Comparison of ENCODE assay signal across 16 mouse cellular contexts in the genomic region with DNA sequence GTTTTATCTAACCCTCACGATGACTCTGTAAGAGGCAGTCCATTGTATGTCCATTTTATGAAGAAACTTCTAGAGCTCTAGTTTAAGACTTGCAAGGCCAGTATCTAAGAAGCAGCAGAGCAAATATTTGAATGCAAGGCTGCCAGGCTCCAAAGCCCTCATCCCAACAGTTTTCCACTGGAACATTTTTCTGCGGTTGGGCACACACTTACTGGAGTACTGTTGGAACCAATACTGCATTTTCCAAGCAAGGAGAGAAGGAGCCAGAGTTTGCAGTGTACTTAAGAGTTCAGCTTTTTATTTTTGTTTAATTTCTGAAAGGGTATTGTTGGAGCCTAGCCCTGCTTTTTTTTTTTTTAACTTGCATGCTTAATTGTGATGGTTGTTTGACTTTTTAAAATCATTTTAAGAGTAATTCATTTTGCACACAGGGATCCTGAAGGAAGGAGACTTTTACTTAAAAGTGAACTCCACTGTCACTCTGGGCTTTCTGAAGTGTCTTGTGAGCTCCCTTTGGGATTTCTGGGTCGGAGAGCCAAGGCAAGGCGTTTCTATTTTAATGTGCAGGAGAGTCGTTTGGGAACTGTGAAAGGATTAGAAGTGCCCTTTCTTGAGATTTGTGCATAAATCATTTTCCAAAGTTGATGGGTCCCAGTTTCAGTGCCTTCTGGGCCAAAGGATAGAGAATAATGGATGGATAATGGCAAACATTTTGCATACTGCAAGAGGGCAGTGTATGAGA.
DNase-seq lines count a peak whose midpoint lies in the region; ATAC-seq lines count a peak whose summit lies in the region.
"Had no signal": no experiment of that assay in that cellular context is flagged by ENCODE, and none has a peak within 500 bp of the region (broad histone marks: within the 10 kb centered on the region; RNA-seq: fewer than 3 reads in every experiment).

No protein-coding gene starts in this region.

- H3K4me2 ChIP-seq in embryonic facial prominence, embryonic 13.5 days = no peak overlapping the region
- no peak overlapping the region for H3K4me2 ChIP-seq in heart, embryonic 16.5 days (ENCODE audit: low read depth, low read length)
- H3K4me2 ChIP-seq in lung, embryonic 16.5 days (ENCODE audit: low read depth, low read length) = no peak overlapping the region
- H3K4me2 ChIP-seq in forebrain, embryonic 12.5 days = no peak overlapping the region
- H3K4me2 ChIP-seq: embryonic facial prominence, embryonic 12.5 days; intestine, embryonic 15.5 days; liver, embryonic 13.5 days had no signal

- H3K9me3 ChIP-seq in embryonic facial prominence, embryonic 13.5 days = no peaks in the 10 kb centered on the region
- no peaks in the 10 kb centered on the region for H3K9me3 ChIP-seq in embryonic facial prominence, embryonic 10.5 days
- peaks cover 1% of the 10 kb centered on the region; the same call in 1 of the 2 replicates for H3K9me3 ChIP-seq in heart, embryonic 16.5 days (replicated peaks; ENCODE audit: control insufficient read depth, low read length)
- no peaks in the 10 kb centered on the region for H3K9me3 ChIP-seq in heart, embryonic 10.5 days
- no peaks in the 10 kb centered on the region for H3K9me3 ChIP-seq in lung, embryonic 16.5 days (ENCODE audit: control insufficient read depth, low read length)
- no peaks in the 10 kb centered on the region for H3K9me3 ChIP-seq in forebrain, embryonic 12.5 days
- H3K9me3 ChIP-seq: embryonic facial prominence, embryonic 12.5 days; intestine, embryonic 15.5 days; liver, embryonic 13.5 days; midbrain, embryonic 10.5 days had no signal

- no peak overlapping the region for H3K4me3 ChIP-seq in embryonic facial prominence, embryonic 13.5 days
- no peak overlapping the region for H3K4me3 ChIP-seq in embryonic facial prominence, embryonic 10.5 days
- no peak overlapping the region for H3K4me3 ChIP-seq in heart, embryonic 16.5 days (ENCODE audit: low read length)
- H3K4me3 ChIP-seq in heart, embryonic 10.5 days = no peak overlapping the region
- no peak overlapping the region for H3K4me3 ChIP-seq in lung, embryonic 16.5 days (ENCODE audit: low read length)
- no peak overlapping the region for H3K4me3 ChIP-seq in forebrain, embryonic 12.5 days (replicated peaks)
- H3K4me3 ChIP-seq: embryonic facial prominence, embryonic 12.5 days; intestine, embryonic 15.5 days; liver, embryonic 13.5 days; midbrain, embryonic 10.5 days had no signal

- no peak for DNase-seq in embryonic facial prominence, embryonic 10.5 days (ENCODE audit: low spot score)
- DNase-seq in heart, embryonic 10.5 days (ENCODE audit: low spot score) = no peak
- peak; percentile 72 for DNase-seq in adipocyte (ENCODE audit: low spot score)
- no peak for DNase-seq in right cerebral cortex, postnatal 10 days (ENCODE audit: low spot score in 2 of 2)
- DNase-seq: adrenal gland, adult 8-10 months; kidney, postnatal 4 days; liver, embryonic 13.5 days; spleen, adult 18-20 months; thymus, adult 18-20 months had no signal

- H3K27me3 ChIP-seq in embryonic facial prominence, embryonic 13.5 days = peaks cover 5% of the 10 kb centered on the region; the same call in 1 of the 2 replicates
- H3K27me3 ChIP-seq in embryonic facial prominence, embryonic 10.5 days (replicated peaks; ENCODE audit: low read depth, poor library complexity, severe bottlenecking) = no peaks in the 10 kb centered on the region
- no peaks in the 10 kb centered on the region for H3K27me3 ChIP-seq in heart, embryonic 16.5 days (ENCODE audit: control insufficient read depth, insufficient read depth, low read length)
- H3K27me3 ChIP-seq in heart, embryonic 10.5 days (ENCODE audit: insufficient read depth, poor library complexity, severe bottlenecking) = no peaks in the 10 kb centered on the region
- no peaks in the 10 kb centered on the region for H3K27me3 ChIP-seq in lung, embryonic 16.5 days (ENCODE audit: control insufficient read depth, insufficient read depth, low read depth, low read length)
- H3K27me3 ChIP-seq in forebrain, embryonic 12.5 days = no peaks in the 10 kb centered on the region
- H3K27me3 ChIP-seq: embryonic facial prominence, embryonic 12.5 days; intestine, embryonic 15.5 days; liver, embryonic 13.5 days had no signal

- 65% methylated on average over 5 of the region's 5 CpGs for WGBS in embryonic facial prominence, embryonic 13.5 days
- WGBS in embryonic facial prominence, embryonic 10.5 days = 78% methylated on average over 5 of the region's 5 CpGs
- 48% methylated on average over 5 of the region's 5 CpGs for WGBS in heart, embryonic 16.5 days
- WGBS in heart, embryonic 10.5 days = 55% methylated on average over 5 of the region's 5 CpGs
- 22% methylated on average over 5 of the region's 5 CpGs for whole genome bisulfite sequencing in lung, embryonic 16.5 days
- WGBS in forebrain, embryonic 12.5 days = 79% methylated on average over 5 of the region's 5 CpGs

- H3K9ac ChIP-seq in embryonic facial prominence, embryonic 13.5 days = no peak overlapping the region
- H3K9ac ChIP-seq in heart, embryonic 16.5 days (ENCODE audit: low read length) = no peak overlapping the region
- no peak overlapping the region for H3K9ac ChIP-seq in lung, embryonic 16.5 days (ENCODE audit: low read length)
- H3K9ac ChIP-seq in forebrain, embryonic 12.5 days = no peak overlapping the region
- H3K9ac ChIP-seq: embryonic facial prominence, embryonic 12.5 days; intestine, embryonic 15.5 days; liver, embryonic 13.5 days had no signal

- 0 out of 2 replicates have a peak overlapping the region, but pooled peaks have one; percentile 22 for H3K27ac ChIP-seq in embryonic facial prominence, embryonic 13.5 days
- H3K27ac ChIP-seq in embryonic facial prominence, embryonic 10.5 days (replicated peaks) = no peak overlapping the region
- H3K27ac ChIP-seq in heart, embryonic 16.5 days (ENCODE audit: low read length) = peak overlapping the region; percentile 37; the same call in 1 of the 2 replicates
- no peak overlapping the region for H3K27ac ChIP-seq in heart, embryonic 10.5 days
- peak overlapping the region; percentile 75 for H3K27ac ChIP-seq in lung, embryonic 16.5 days (ENCODE audit: low read length)
- no peak overlapping the region for H3K27ac ChIP-seq in forebrain, embryonic 12.5 days
- H3K27ac ChIP-seq: embryonic facial prominence, embryonic 12.5 days; intestine, embryonic 15.5 days; liver, embryonic 13.5 days; midbrain, embryonic 10.5 days had no signal

- no peaks in the 10 kb centered on the region for H3K4me1 ChIP-seq in embryonic facial prominence, embryonic 13.5 days
- H3K4me1 ChIP-seq in embryonic facial prominence, embryonic 10.5 days = no peaks in the 10 kb centered on the region
- H3K4me1 ChIP-seq in heart, embryonic 16.5 days (ENCODE audit: control insufficient read depth, insufficient read depth, low read length) = peaks cover 34% of the 10 kb centered on the region
- H3K4me1 ChIP-seq in heart, embryonic 10.5 days = peaks cover 45% of the 10 kb centered on the region
- H3K4me1 ChIP-seq in lung, embryonic 16.5 days (replicated peaks; ENCODE audit: control insufficient read depth, insufficient read depth, low read length) = peaks cover 23% of the 10 kb centered on the region
- peaks cover 9% of the 10 kb centered on the region for H3K4me1 ChIP-seq in forebrain, embryonic 12.5 days
- H3K4me1 ChIP-seq: embryonic facial prominence, embryonic 12.5 days; intestine, embryonic 15.5 days; liver, embryonic 13.5 days had no signal

- ATAC-seq in embryonic facial prominence, embryonic 13.5 days (ENCODE audit: insufficient number of reproducible peaks, insufficient read depth, low FRiP score, low TSS enrichment, low read depth) = no peak
- no peak for ATAC-seq in heart, embryonic 16.5 days (replicated peaks; ENCODE audit: extremely low read depth, insufficient read depth, low FRiP score)
- peak; percentile 72 for ATAC-seq in lung, embryonic 16.5 days (ENCODE audit: low read depth)
- no peak for ATAC-seq in forebrain, embryonic 12.5 days (ENCODE audit: low FRiP score)
- ATAC-seq: intestine, embryonic 15.5 days had no signal

- no peaks in the 10 kb centered on the region for H3K36me3 ChIP-seq in embryonic facial prominence, embryonic 13.5 days
- H3K36me3 ChIP-seq in embryonic facial prominence, embryonic 10.5 days (replicated peaks) = no peaks in the 10 kb centered on the region
- H3K36me3 ChIP-seq in heart, embryonic 16.5 days (ENCODE audit: control insufficient read depth, insufficient read depth) = no peaks in the 10 kb centered on the region
- H3K36me3 ChIP-seq in heart, embryonic 10.5 days = no peaks in the 10 kb centered on the region
- H3K36me3 ChIP-seq in lung, embryonic 16.5 days (ENCODE audit: control insufficient read depth, insufficient read depth, low read length) = no peaks in the 10 kb centered on the region
- no peaks in the 10 kb centered on the region for H3K36me3 ChIP-seq in forebrain, embryonic 12.5 days (replicated peaks)
- H3K36me3 ChIP-seq: embryonic facial prominence, embryonic 12.5 days; intestine, embryonic 15.5 days; liver, embryonic 13.5 days; midbrain, embryonic 10.5 days had no signal

Comparison
In these comparisons a context has a peak if more than half of its experiments do, and no peak if none do; other contexts are left out.
1. H3K27ac ChIP-seq: peak in embryonic facial prominence, embryonic 13.5 days (single experiment), heart, embryonic 16.5 days (single experiment) and lung, embryonic 16.5 days (single experiment); none in embryonic facial prominence, embryonic 10.5 days (single experiment), heart, embryonic 10.5 days (single experiment) and forebrain, embryonic 12.5 days (single experiment).